Mouse (Mus musculus) kidney, adult 2 months (tissue): ENCODE results near the gene Ghdc. TPM values are rescaled to one million over a fixed set of nuclear protein-coding genes. Genes with fewer than 3 reads are reported as not detected.

Source experiments
- DNase-seq: peaks from one replicate; pipeline ENCODE4 v3.0.0; 2021
- H3K27ac ChIP-seq: fragments of 200-500 bp; 2 replicates; pipeline ENCODE4 v1.5.1; 2012; ENCODE audit warnings: low read depth, low read length, control low read depth, inconsistent platforms; ENCODE audit not compliant: insufficient read depth
- H3K27me3 ChIP-seq: fragments of 200-500 bp; replicated peaks from 2 replicates; pipeline ENCODE4 v1.6.1; 2012; ENCODE audit warnings: mild to moderate bottlenecking, moderate library complexity, low read length, inconsistent platforms; ENCODE audit not compliant: control insufficient read depth, insufficient read depth
- H3K36me3 ChIP-seq: fragments of 200-500 bp; 2 replicates; pipeline ENCODE4 v1.6.1; 2012; ENCODE audit warnings: mild to moderate bottlenecking, moderate library complexity, low read length, inconsistent platforms; ENCODE audit not compliant: control insufficient read depth, insufficient read depth
- H3K4me1 ChIP-seq: fragments of 200-500 bp; 2 replicates; pipeline ENCODE4 v1.6.1; 2011; ENCODE audit warnings: low read length; ENCODE audit not compliant: control insufficient read depth, insufficient read depth
- H3K4me3 ChIP-seq: fragments of 200-500 bp; 2 replicates; pipeline ENCODE4 v1.5.1; 2011; ENCODE audit warnings: mild to moderate bottlenecking, low read depth, low read length, control low read depth; ENCODE audit not compliant: insufficient read depth
- CTCF ChIP-seq: fragments of 200-500 bp; conservative IDR thresholded peaks from 2 replicates; pipeline ENCODE4 v1.5.1; 2011; ENCODE audit warnings: low read depth, mild to moderate bottlenecking, control low read depth, low read length, moderate library complexity, mixed read lengths; ENCODE audit not compliant: insufficient read depth, insufficient read length
- POLR2A ChIP-seq: fragments of 200-500 bp; IDR thresholded peaks from one replicate; pipeline ENCODE4 v1.6.1; 2011; ENCODE audit warnings: low read depth, low read length, control low read depth
- WGBS: fragments of 180-500 bp; shearing (Covaris S2); methylation state at CpG from one replicate; pipeline ENCODE4 v1.1.7; 2018; 5-methylcytosine and 5-hydroxymethylcytosine counted together
- polyA plus RNA-seq: library from polyadenylated mRNA; depleted of rRNA; stranded (reverse); fragments of >200 nt; gene quantifications from 2 replicates; pipeline ENCODE4 v1.2.3, GENCODE M21; 2012

Gene Ghdc
- polyA plus RNA-seq, 1 experiment, result 30.4 TPM

GRCm38 (mm10) chr11:100757566-100757965 lies 13.2 kb downstream of the Ghdc start:
- 82% methylated on average over 12 of the region's 12 CpGs for WGBS
- Histone ChIP-seq H3K4me3 (no peak overlapping the region), H3K4me1 (no peaks in the 10 kb centered on the region), H3K27ac (no peak overlapping the region), H3K36me3 (no peaks in the 10 kb centered on the region), H3K27me3 (no peaks in the 10 kb centered on the region)
- no peak for DNase-seq
- TF ChIP-seq POLR2A (no peak), CTCF (no peak)

- Histone ChIP-seq H3K36me3 (no peaks in the 10 kb centered on the region), H3K27ac (no peak overlapping the region), H3K4me3 (no peak overlapping the region), H3K27me3 (no peaks in the 10 kb centered on the region), H3K4me1 (no peaks in the 10 kb centered on the region)
- TF ChIP-seq POLR2A (no peak), CTCF (no peak)
- DNase-seq, result no peak
- WGBS, result 73% methylated on average over 6 of the region's 6 CpGs
Observed at GRCm38 (mm10) chr11:100756476-100756875, 14.3 kb downstream of the Ghdc start.

GRCm38 (mm10) chr11:100754693-100755057 lies 16.1 kb downstream of the Ghdc start:
- H3K4me1 ChIP-seq, result no peaks in the 10 kb centered on the region
- no peak overlapping the region for H3K4me3 ChIP-seq
- TF ChIP-seq CTCF, result no peak
- TF ChIP-seq POLR2A, result no peak
- no peak overlapping the region for H3K27ac ChIP-seq
- H3K27me3 ChIP-seq, result no peaks in the 10 kb centered on the region
- DNase-seq, result no peak
- WGBS, result 92% methylated on average over 3 of the region's 3 CpGs
- no peaks in the 10 kb centered on the region for H3K36me3 ChIP-seq

DNA sequence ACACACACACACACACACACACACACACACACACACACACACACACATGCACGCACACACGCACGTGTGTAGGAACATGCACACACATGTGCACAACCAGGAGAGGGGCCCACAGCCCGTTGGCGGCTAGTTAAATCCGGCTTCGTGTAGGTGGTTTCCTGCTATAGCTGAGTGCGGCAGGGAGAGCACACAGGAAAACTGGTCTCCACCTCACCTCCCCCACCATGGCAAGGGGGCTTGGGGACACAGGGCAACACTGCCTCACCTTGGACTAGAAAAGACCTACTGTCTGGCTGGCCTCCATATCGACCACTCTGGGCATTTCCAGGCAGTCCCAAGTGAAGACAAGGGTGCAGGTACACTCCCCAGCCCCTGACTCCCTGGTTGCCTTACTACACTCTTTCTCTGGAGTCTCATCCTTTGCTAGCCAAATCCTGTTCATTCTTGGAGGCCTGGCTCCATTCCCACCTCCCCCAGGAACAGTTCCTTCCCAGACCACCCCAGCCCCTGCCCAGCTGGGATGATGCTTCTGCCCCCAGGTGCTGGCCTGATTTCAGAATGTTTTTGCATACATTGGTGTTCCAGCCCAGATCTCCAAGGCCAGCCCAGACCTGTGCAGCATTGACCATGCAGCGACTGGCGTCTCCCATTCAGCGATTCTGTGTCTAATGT lies 16.6 kb downstream of the Ghdc start:
- DNase-seq, result no peak
- WGBS, result 82% methylated on average over 12 of the region's 12 CpGs
- no peak overlapping the region for H3K27ac ChIP-seq
- H3K4me3 ChIP-seq, result no peak overlapping the region
- no peaks in the 10 kb centered on the region for H3K27me3 ChIP-seq
- TF ChIP-seq POLR2A (no peak), CTCF (no peak)
- no peaks in the 10 kb centered on the region for H3K4me1 ChIP-seq
- no peaks in the 10 kb centered on the region for H3K36me3 ChIP-seq

DNA sequence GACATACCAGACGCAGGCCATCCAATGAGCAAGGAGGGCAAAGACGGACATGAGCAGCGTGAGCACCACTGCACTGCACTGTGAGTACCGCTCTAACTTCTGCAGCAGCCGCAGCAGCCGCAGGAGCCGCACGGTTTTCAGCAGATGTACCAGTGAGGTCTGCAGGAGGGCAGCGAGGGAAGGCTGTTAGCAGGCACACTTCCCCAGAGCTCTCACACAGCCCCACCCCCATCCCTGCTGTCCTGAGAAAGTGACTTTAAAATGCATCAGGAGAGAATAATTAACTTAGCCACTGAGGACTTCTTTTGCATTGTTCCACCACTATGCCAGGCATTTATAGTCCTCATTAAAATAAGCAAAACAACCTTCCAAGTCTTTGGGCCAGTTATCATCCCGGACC lies 18.5 kb downstream of the Ghdc start:
- no peak overlapping the region for H3K4me3 ChIP-seq
- 42% methylated on average over 10 of the region's 10 CpGs for WGBS

DNA sequence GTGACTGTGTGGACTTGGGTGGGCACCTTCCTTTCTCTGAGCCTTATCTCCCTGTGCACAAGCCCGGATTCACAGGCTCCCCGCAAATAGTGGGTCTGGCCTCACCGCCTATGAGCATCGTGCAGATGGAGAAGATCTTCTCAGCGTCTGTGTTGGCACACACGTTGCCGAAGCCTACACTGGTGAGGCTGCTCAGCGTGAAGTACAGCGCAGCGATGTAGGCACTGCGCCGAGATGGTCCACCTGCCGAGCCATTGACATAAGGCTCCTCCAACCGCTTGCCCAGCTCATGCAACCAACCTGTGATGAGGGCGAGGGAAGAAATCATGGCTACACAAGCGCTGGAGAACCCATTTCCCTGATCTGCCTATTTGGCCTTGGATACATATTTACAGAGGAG lies 20.6 kb downstream of the Ghdc start:
- H3K27me3 ChIP-seq, result no peaks in the 10 kb centered on the region
- H3K36me3 ChIP-seq, result no peaks in the 10 kb centered on the region
- H3K4me3 ChIP-seq, result no peak overlapping the region
- TF ChIP-seq POLR2A (no peak), CTCF (no peak)
- DNase-seq, result no peak
- no peak overlapping the region for H3K27ac ChIP-seq
- H3K4me1 ChIP-seq, result no peaks in the 10 kb centered on the region
- 89% methylated on average over 16 of the region's 16 CpGs for WGBS

More for the DNA sequence above, 18.5 kb downstream of the Ghdc start:
- Histone ChIP-seq H3K36me3 (no peaks in the 10 kb centered on the region), H3K4me1 (no peaks in the 10 kb centered on the region), H3K27ac (no peak overlapping the region), H3K27me3 (no peaks in the 10 kb centered on the region)
- DNase-seq, result no peak
- TF ChIP-seq POLR2A, result no peak
- TF ChIP-seq CTCF, result no peak

- no peak overlapping the region for H3K4me3 ChIP-seq
- WGBS, result 33% methylated on average over 25 of the region's 25 CpGs
- DNase-seq, result no peak
- H3K27me3 ChIP-seq, result no peaks in the 10 kb centered on the region
- no peaks in the 10 kb centered on the region for H3K4me1 ChIP-seq
- no peak overlapping the region for H3K27ac ChIP-seq
- H3K36me3 ChIP-seq, result no peaks in the 10 kb centered on the region
- no peak for TF ChIP-seq POLR2A
- TF ChIP-seq CTCF, result no peak
Observed at GRCm38 (mm10) chr11:100749469-100749868, 21.3 kb downstream of the Ghdc start.

DNA sequence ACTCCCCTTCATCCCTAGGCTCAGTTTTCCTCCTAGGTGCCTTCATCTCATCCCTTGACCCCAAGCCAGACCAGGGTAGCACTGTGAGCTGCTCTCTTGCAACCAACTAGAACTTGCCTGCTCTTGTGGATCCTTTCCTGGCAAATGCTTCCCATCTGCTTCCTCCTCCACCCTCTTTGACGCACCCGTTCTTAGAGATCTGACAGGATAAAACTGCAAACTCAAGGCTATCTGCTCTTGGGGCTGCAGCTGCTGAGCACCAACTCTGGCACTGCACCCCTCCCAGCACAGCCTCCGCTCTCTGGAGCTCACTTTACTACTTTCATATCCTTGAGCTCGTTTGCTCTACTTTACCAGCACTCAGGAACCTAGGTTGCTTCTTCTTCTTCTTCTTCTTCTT lies 22.1 kb downstream of the Ghdc start:
- Histone ChIP-seq H3K4me3 (no peak overlapping the region), H3K27me3 (no peaks in the 10 kb centered on the region), H3K36me3 (no peaks in the 10 kb centered on the region), H3K4me1 (no peaks in the 10 kb centered on the region), H3K27ac (no peak overlapping the region)
- no peak for DNase-seq
- WGBS, result 76% methylated on average over 4 of the region's 4 CpGs
- TF ChIP-seq CTCF (no peak), POLR2A (no peak)
